Mouse (Mus musculus): ENCODE data around the gene St3gal3. TPM values are rescaled to one million over a fixed set of nuclear protein-coding genes. Genes with fewer than 3 reads are reported as not detected.

Gene St3gal3
- total RNA-seq, 2 experiments from 2014 or later: 37.4 to 40.5 TPM

GRCm38 (mm10) chr4:117992872-117993271 is 141.8 kb downstream of the St3gal3 start:
- DNase-seq (ENCODE audit: low spot score in 2 of 2): peak in 1 of 2 experiments; percentile 18

GRCm38 (mm10) chr4:117992036-117992435 is 142.7 kb downstream of the St3gal3 start:
- DNase-seq (ENCODE audit: low spot score in 2 of 2): peak in 1 of 2 experiments; percentile 18

- DNase-seq (ENCODE audit: low spot score in 2 of 2): no peak
Measured at GRCm38 (mm10) chr4:117991055-117991627, 143.6 kb downstream of the St3gal3 start.

- peak in 1 of 2 experiments; percentile 7 for DNase-seq (ENCODE audit: low spot score in 2 of 2)
Measured at GRCm38 (mm10) chr4:117990571-117990970, 144.1 kb downstream of the St3gal3 start.

GRCm38 (mm10) chr4:117989801-117990200 is 144.9 kb downstream of the St3gal3 start:
- peak in 1 of 2 experiments; percentile 10 for DNase-seq (ENCODE audit: low spot score in 2 of 2)

- DNase-seq (ENCODE audit: low spot score in 2 of 2): no peak
Measured at GRCm38 (mm10) chr4:117986766-117987165, 147.9 kb downstream of the St3gal3 start.

GRCm38 (mm10) chr4:117984993-117985587 is 149.6 kb downstream of the St3gal3 start:
- DNase-seq (ENCODE audit: low spot score in 2 of 2): no peak

GRCm38 (mm10) chr4:117984206-117984605 is 150.5 kb downstream of the St3gal3 start:
- no peak for DNase-seq (ENCODE audit: low spot score in 2 of 2)

- DNase-seq (ENCODE audit: low spot score in 2 of 2): no peak
Measured at GRCm38 (mm10) chr4:117982706-117983105, 152.0 kb downstream of the St3gal3 start.

- no peak for DNase-seq (ENCODE audit: low spot score in 2 of 2)
Measured at GRCm38 (mm10) chr4:117981518-117981917, 153.2 kb downstream of the St3gal3 start.

GRCm38 (mm10) chr4:117980161-117980560 is 154.6 kb downstream of the St3gal3 start:
- no peak for DNase-seq (ENCODE audit: low spot score in 2 of 2)

GRCm38 (mm10) chr4:117979181-117979580 is 155.5 kb downstream of the St3gal3 start:
- no peak for DNase-seq (ENCODE audit: low spot score in 2 of 2)

GRCm38 (mm10) chr4:117978282-117978681 is 156.4 kb downstream of the St3gal3 start:
- no peak for DNase-seq (ENCODE audit: low spot score in 2 of 2)

GRCm38 (mm10) chr4:117977841-117978240 is 156.9 kb downstream of the St3gal3 start:
- DNase-seq (ENCODE audit: low spot score in 2 of 2): no peak

GRCm38 (mm10) chr4:117977371-117977770 is 157.3 kb downstream of the St3gal3 start:
- no peak for DNase-seq (ENCODE audit: low spot score in 2 of 2)

- DNase-seq (ENCODE audit: low spot score in 2 of 2): no peak
Measured at GRCm38 (mm10) chr4:117975820-117976219, 158.9 kb downstream of the St3gal3 start.

GRCm38 (mm10) chr4:117974719-117975118 is 160.0 kb downstream of the St3gal3 start:
- no peak for DNase-seq (ENCODE audit: low spot score in 2 of 2)

GRCm38 (mm10) chr4:117972999-117973398 is 161.7 kb downstream of the St3gal3 start:
- DNase-seq (ENCODE audit: low spot score in 2 of 2): no peak

GRCm38 (mm10) chr4:117964346-117965025 is 170.2 kb downstream of the St3gal3 start:
- no peak for DNase-seq (ENCODE audit: low spot score in 2 of 2)

- DNase-seq (ENCODE audit: low spot score in 2 of 2): no peak
Measured at GRCm38 (mm10) chr4:117957492-117957891, 177.2 kb downstream of the St3gal3 start.

- no peak for DNase-seq (ENCODE audit: low spot score in 2 of 2)
Measured at GRCm38 (mm10) chr4:117947493-117947892, 187.2 kb downstream of the St3gal3 start.

- DNase-seq (ENCODE audit: low spot score in 2 of 2): no peak
Measured at GRCm38 (mm10) chr4:117946639-117947305, 187.9 kb downstream of the St3gal3 start.
